Mouse (Mus musculus) CD8-positive naive resting alpha-beta T cell, adult 2 months (primary cell): ENCODE measurements around the gene Slc17a6.
"Not testable (repeated sequence)": the region's sequence is repeated elsewhere in the genome, so short reads cannot be mapped to it uniquely, and the experiment has no call there.

Source experiments
- DNase-seq, 2 experiments: peaks; one replicate each; pipeline ENCODE4 v3.0.0; 2022; ENCODE audit warnings: low read depth in 2 of 2, low spot score in 2 of 2

Gene Slc17a6

GRCm38 (mm10) chr7:51662441-51662840, 40.6 kb downstream of the Slc17a6 start:
- no peak for DNase-seq

GRCm38 (mm10) chr7:51693539-51694217, 71.9 kb downstream of the Slc17a6 start:
- no peak for DNase-seq

DNA sequence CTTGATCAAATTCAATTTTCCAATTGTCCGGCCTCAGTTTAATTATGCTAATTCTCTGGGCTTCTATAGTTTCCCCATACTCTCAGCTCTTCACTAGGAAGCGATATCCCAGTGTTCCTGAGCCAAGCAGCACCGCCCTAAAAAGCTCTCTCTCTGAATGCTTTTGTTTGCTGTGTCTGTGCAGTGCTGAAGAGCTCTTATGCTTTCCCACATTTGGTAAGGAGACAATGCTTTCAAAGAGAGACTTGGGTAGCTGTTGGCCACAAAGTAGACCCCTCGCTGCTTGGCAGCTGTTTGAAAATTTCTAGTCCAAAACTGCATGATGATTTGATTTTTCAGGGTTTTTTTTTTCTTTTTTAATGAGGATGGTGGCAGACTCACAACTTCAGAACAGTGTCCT, 72.6 kb downstream of the Slc17a6 start:
- no peak for DNase-seq

GRCm38 (mm10) chr7:51709508-51709907, 87.7 kb downstream of the Slc17a6 start:
- no peak for DNase-seq

- DNase-seq: not testable (repeated sequence)
Observed at GRCm38 (mm10) chr7:51710346-51710745, 88.5 kb downstream of the Slc17a6 start.

DNA sequence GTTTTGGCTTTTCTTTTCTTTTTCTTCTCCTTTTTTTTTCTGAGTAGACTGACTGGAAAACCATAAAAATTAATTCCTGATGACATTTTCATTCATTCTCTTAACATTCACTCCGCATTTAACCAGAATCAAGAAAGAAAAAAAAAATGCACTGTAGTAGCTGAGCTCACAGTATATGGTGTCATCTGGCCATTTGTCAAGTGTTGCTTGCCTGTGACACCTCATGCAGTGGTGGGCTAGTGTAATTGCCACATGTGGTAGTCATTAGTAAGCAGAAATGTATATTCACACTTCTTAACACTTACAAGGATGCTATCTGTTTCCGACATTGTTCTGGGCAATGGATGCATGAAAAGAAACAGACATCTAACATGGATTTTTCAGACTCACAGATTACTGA, 94.0 kb downstream of the Slc17a6 start:
- DNase-seq: no peak
